In genomic region chr7:59027437-59027836, GRCm38 (mm10) we compare ENCODE assay signal across 15 mouse cellular contexts.
DNase-seq lines count a peak whose midpoint lies in the region; ATAC-seq lines count a peak whose summit lies in the region.
"Had no signal": no experiment of that assay in that cellular context is flagged by ENCODE, and none has a peak within 500 bp of the region (broad histone marks: within the 10 kb centered on the region; RNA-seq: fewer than 3 reads in every experiment).

No protein-coding gene starts in this region.

- WGBS in hindbrain, embryonic 12.5 days: 58% methylated on average over 2 of the region's 2 CpGs

- H3K9ac ChIP-seq in hindbrain, embryonic 12.5 days: no peak overlapping the region
- H3K9ac ChIP-seq: embryonic facial prominence, embryonic 13.5 days; kidney, embryonic 15.5 days; liver, postnatal 0 days had no signal

- H3K4me1 ChIP-seq in hindbrain, embryonic 12.5 days: no peaks in the 10 kb centered on the region
- H3K4me1 ChIP-seq: embryonic facial prominence, embryonic 13.5 days; heart, embryonic 10.5 days; kidney, embryonic 15.5 days had no signal

- H3K27ac ChIP-seq in hindbrain, embryonic 12.5 days: no peak overlapping the region
- H3K27ac ChIP-seq: embryonic facial prominence, embryonic 13.5 days; gastrocnemius, adult 2 months; heart, embryonic 10.5 days; kidney, embryonic 15.5 days; macrophage had no signal

- intact Hi-C loops in left cerebral cortex, postnatal 36 days (cut with DNase I): loop anchor here (10.0 kb wide), 1 partner anchor 183 kb away; no protein-coding TSS in a partner anchor
- intact Hi-C loops in left cerebral cortex, postnatal 25 days (cut with DNase I): no loop called here

- H3K9me3 ChIP-seq in hindbrain, embryonic 12.5 days (replicated peaks): no peaks in the 10 kb centered on the region
- H3K9me3 ChIP-seq: embryonic facial prominence, embryonic 13.5 days; heart, embryonic 10.5 days; kidney, embryonic 15.5 days had no signal

- H3K27me3 ChIP-seq in hindbrain, embryonic 12.5 days: no peaks in the 10 kb centered on the region
- H3K27me3 ChIP-seq: embryonic facial prominence, embryonic 13.5 days; kidney, embryonic 15.5 days had no signal

- no peak overlapping the region for H3K4me2 ChIP-seq in hindbrain, embryonic 12.5 days (replicated peaks)
- H3K4me2 ChIP-seq: embryonic facial prominence, embryonic 13.5 days; kidney, embryonic 15.5 days had no signal

- no peak overlapping the region for H3K4me3 ChIP-seq in hindbrain, embryonic 12.5 days
- H3K4me3 ChIP-seq: embryonic facial prominence, embryonic 13.5 days; gastrocnemius, adult 2 months; heart, embryonic 10.5 days; kidney, embryonic 15.5 days had no signal

- H3K36me3 ChIP-seq in hindbrain, embryonic 12.5 days: no peaks in the 10 kb centered on the region
- H3K36me3 ChIP-seq: embryonic facial prominence, embryonic 13.5 days; heart, embryonic 10.5 days; kidney, embryonic 15.5 days had no signal

- DNase-seq in left cerebral cortex, adult 11 months (ENCODE audit: low spot score): peak; percentile 15
- DNase-seq in left cerebral cortex, postnatal 36 days (ENCODE audit: low spot score in 2 of 2): no peak
- peak; percentile 82 for DNase-seq in brain, adult 2 months (ENCODE audit: low read depth, low spot score)
- peak; percentile 7 to 55 for DNase-seq in left cerebral cortex, postnatal 25 days (ENCODE audit: low spot score in 2 of 2)
- no peak for DNase-seq in kidney, postnatal 4 days
- DNase-seq in ovary, postnatal 36 days (ENCODE audit: low spot score): no peak
- DNase-seq: cerebellum, postnatal 25 days; gastrocnemius, adult 2 months; liver, postnatal 0 days; retina, postnatal 1 day had no signal

- ATAC-seq in hindbrain, embryonic 12.5 days (ENCODE audit: low FRiP score): peak; percentile 88
- ATAC-seq: liver, postnatal 0 days had no signal

Comparison
In these comparisons a context has a peak if more than half of its experiments do, and no peak if none do; other contexts are left out.
1. DNase-seq: peak in left cerebral cortex, adult 11 months (single experiment), brain, adult 2 months (single experiment) and left cerebral cortex, postnatal 25 days (2 of 2); none in left cerebral cortex, postnatal 36 days (0 of 2), kidney, postnatal 4 days (0 of 2) and ovary, postnatal 36 days (single experiment).